Mouse (Mus musculus) MEL (cell line): ENCODE data around the gene Pard3b. TPM values are rescaled to one million over a fixed set of nuclear protein-coding genes. Genes with fewer than 3 reads are reported as not detected.

Source experiments
- DNase-seq: peaks from one replicate; pipeline ENCODE4 v3.0.0; 2011; ENCODE audit warnings: low read depth, low spot score
- H3K27ac ChIP-seq: 2 replicates; pipeline ENCODE4 v1.5.1; 2012; ENCODE audit warnings: low read depth, mild to moderate bottlenecking, control low read depth, low read length, moderate library complexity; ENCODE audit not compliant: control insufficient read depth
- H3K27me3 ChIP-seq, 2 experiments: fragments of 150-350 bp in 1 of 2; sonication (generic) in 1 of 2; 2 replicates each; pipeline ENCODE4 v1.6.1; 2012; ENCODE audit warnings: low read length in 2 of 2, mild to moderate bottlenecking in 2 of 2, improper control_type of control experiment in 1 of 2, moderate library complexity in 1 of 2; ENCODE audit not compliant: insufficient read depth in 2 of 2, control insufficient read depth in 1 of 2
- H3K36me3 ChIP-seq, 2 experiments: 2 replicates each; pipeline ENCODE4 v1.6.1; 2012 to 2014; ENCODE audit warnings: low read length in 2 of 2, improper control_type of control experiment in 1 of 2, inconsistent platforms in 1 of 2, mild to moderate bottlenecking in 1 of 2; ENCODE audit not compliant: insufficient read depth in 2 of 2, control insufficient read depth in 1 of 2
- H3K4me1 ChIP-seq, 2 experiments: fragments of 150-350 bp in 1 of 2; sonication (generic) in 1 of 2; 2 replicates each; pipeline ENCODE4 v1.6.1; 2012; ENCODE audit warnings: low read length in 2 of 2, improper control_type of control experiment in 1 of 2, mild to moderate bottlenecking in 1 of 2; ENCODE audit not compliant: insufficient read depth in 2 of 2, control insufficient read depth in 1 of 2
- H3K4me3 ChIP-seq, 2 experiments: fragments of 150-350 bp in 1 of 2; sonication (generic) in 1 of 2; 2 replicates each; pipeline ENCODE4 v1.5.1; 2012; ENCODE audit warnings: low read depth in 2 of 2, low read length in 2 of 2, mild to moderate bottlenecking in 2 of 2, moderate library complexity in 2 of 2, control low read depth in 1 of 2, improper control_type of control experiment in 1 of 2; ENCODE audit not compliant: control insufficient read depth in 1 of 2, insufficient read depth in 1 of 2
- H3K79me2 ChIP-seq: 2 replicates; pipeline ENCODE4 v1.6.1; 2012; ENCODE audit warnings: mild to moderate bottlenecking, low read length, moderate library complexity; ENCODE audit not compliant: control insufficient read depth, poor library complexity, insufficient read depth
- H3K9ac ChIP-seq: 2 replicates; pipeline ENCODE4 v1.6.1; 2012; ENCODE audit warnings: low read depth, mild to moderate bottlenecking, control low read depth, low read length, moderate library complexity; ENCODE audit not compliant: control insufficient read depth, poor library complexity, severe bottlenecking
- H3K9me3 ChIP-seq: fragments of 150-350 bp; sonication (generic); replicated peaks from 2 replicates; pipeline ENCODE4 v1.6.1; 2012; ENCODE audit warnings: mild to moderate bottlenecking, low read length, improper control_type of control experiment, moderate library complexity; ENCODE audit not compliant: insufficient read depth
- BHLHE40 ChIP-seq: IDR thresholded peaks from 2 replicates; pipeline ENCODE4 v1.6.1; 2012; ENCODE audit warnings: low read depth, mild to moderate bottlenecking, inconsistent platforms, low read length, improper control_type of control experiment, borderline replicate concordance
- CHD1 ChIP-seq: IDR thresholded peaks from 2 replicates; pipeline ENCODE4 v1.6.1; 2012; ENCODE audit warnings: low read depth, mild to moderate bottlenecking, inconsistent platforms, low read length, improper control_type of control experiment
- E2F4 ChIP-seq: IDR thresholded peaks from 2 replicates; pipeline ENCODE4 v1.6.1; 2011; ENCODE audit warnings: low read depth, low read length, improper control_type of control experiment, borderline replicate concordance
- ELF1 ChIP-seq: IDR thresholded peaks from 2 replicates; pipeline ENCODE4 v1.6.1; 2014; ENCODE audit warnings: low read depth, mild to moderate bottlenecking, inconsistent platforms, low read length, improper control_type of control experiment, moderate library complexity
- ETS1 ChIP-seq: IDR thresholded peaks from 2 replicates; pipeline ENCODE4 v1.6.1; 2012; ENCODE audit warnings: low read depth, mild to moderate bottlenecking, inconsistent platforms, low read length, improper control_type of control experiment, moderate library complexity
- GATA1 ChIP-seq: IDR thresholded peaks from 2 replicates; pipeline ENCODE4 v1.6.1; 2011; ENCODE audit warnings: low read depth, low read length, improper control_type of control experiment
- JUND ChIP-seq: IDR thresholded peaks from 2 replicates; pipeline ENCODE4 v1.6.1; 2011; ENCODE audit warnings: low read depth, mild to moderate bottlenecking, improper control_type of control experiment, low read length
- MAFK ChIP-seq: IDR thresholded peaks from 2 replicates; pipeline ENCODE4 v1.6.1; 2011; ENCODE audit warnings: low read depth, mild to moderate bottlenecking, low read length, improper control_type of control experiment, borderline replicate concordance
- MAX ChIP-seq: IDR thresholded peaks from 2 replicates; pipeline ENCODE4 v1.6.1; 2011; ENCODE audit warnings: low read length, improper control_type of control experiment
- MXI1 ChIP-seq: IDR thresholded peaks from 2 replicates; pipeline ENCODE4 v1.6.1; 2011; ENCODE audit warnings: mild to moderate bottlenecking, low read depth, low read length, improper control_type of control experiment
- MYB ChIP-seq: IDR thresholded peaks from 2 replicates; pipeline ENCODE4 v1.6.1; 2011; ENCODE audit warnings: mild to moderate bottlenecking, low read depth, low read length, improper control_type of control experiment
- NRF1 ChIP-seq: IDR thresholded peaks from 2 replicates; pipeline ENCODE4 v1.6.1; 2014; ENCODE audit warnings: low read depth, mild to moderate bottlenecking, inconsistent platforms, low read length, improper control_type of control experiment, moderate library complexity; ENCODE audit not compliant: poor library complexity, insufficient read depth, severe bottlenecking
- POLR2A ChIP-seq, 2 experiments: IDR thresholded peaks; 2 replicates each; pipeline ENCODE4 v1.6.1; 2011 to 2012; ENCODE audit warnings: low read length in 2 of 2, mild to moderate bottlenecking in 2 of 2, control low read depth in 1 of 2, improper control_type of control experiment in 1 of 2, low read depth in 1 of 2, moderate library complexity in 1 of 2; ENCODE audit not compliant: control insufficient read depth in 1 of 2, insufficient read depth in 1 of 2, poor library complexity in 1 of 2
- POLR2AphosphoS2 ChIP-seq: IDR thresholded peaks from 2 replicates; pipeline ENCODE4 v1.6.1; 2011; ENCODE audit warnings: low read length, improper control_type of control experiment
- RCOR1 ChIP-seq: IDR thresholded peaks from 2 replicates; pipeline ENCODE4 v1.6.1; 2012; ENCODE audit warnings: low read depth, mild to moderate bottlenecking, inconsistent platforms, low read length, improper control_type of control experiment
- SIN3A ChIP-seq: IDR thresholded peaks from 2 replicates; pipeline ENCODE4 v1.6.1; 2012; ENCODE audit warnings: low read length, improper control_type of control experiment, inconsistent platforms
- TAL1 ChIP-seq: IDR thresholded peaks from 2 replicates; pipeline ENCODE4 v1.6.1; 2012; ENCODE audit warnings: mild to moderate bottlenecking, inconsistent platforms, low read length, moderate library complexity, mixed read lengths
- TBP ChIP-seq: IDR thresholded peaks from 2 replicates; pipeline ENCODE4 v1.8.0; 2011; ENCODE audit warnings: low read depth, low read length, improper control_type of control experiment
- TCF12 ChIP-seq: IDR thresholded peaks from 2 replicates; pipeline ENCODE4 v1.6.1; 2014; ENCODE audit warnings: low read depth, mild to moderate bottlenecking, inconsistent platforms, low read length, improper control_type of control experiment, moderate library complexity
- USF2 ChIP-seq, 2 experiments: IDR thresholded peaks; 2 replicates each; pipeline ENCODE4 v1.6.1; 2011 to 2012; ENCODE audit warnings: improper control_type of control experiment in 2 of 2, low read length in 2 of 2, borderline replicate concordance in 1 of 2, inconsistent platforms in 1 of 2, low read depth in 1 of 2, mild to moderate bottlenecking in 1 of 2; ENCODE audit not compliant: insufficient read depth in 1 of 2
- ZC3H11A ChIP-seq: IDR thresholded peaks from 2 replicates; pipeline ENCODE4 v1.6.1; 2012; ENCODE audit warnings: low read depth, mild to moderate bottlenecking, inconsistent platforms, low read length, improper control_type of control experiment
- ZKSCAN1 ChIP-seq: IDR thresholded peaks from 2 replicates; pipeline ENCODE4 v1.6.1; 2012; ENCODE audit warnings: low read depth, mild to moderate bottlenecking, inconsistent platforms, low read length, improper control_type of control experiment, moderate library complexity
- polyA plus RNA-seq, 2 experiments: library from polyadenylated mRNA; stranded (reverse) in 1 of 2; unstranded in 1 of 2; fragments of >175 nt in 1 of 2; fragments of >200 nt in 1 of 2; gene quantifications; 2 replicates each; pipeline versions ENCODE4 v1.2.1 to v1.2.4; 2012; ENCODE audit warnings: low replicate concordance in 2 of 2, low read depth in 1 of 2; ENCODE audit not compliant: insufficient read length in 2 of 2, insufficient read depth in 1 of 2, missing spikeins in 1 of 2
- total RNA-seq: library from RNA; depleted of rRNA; stranded (reverse); fragments of 300-350 nt; gene quantifications from 2 replicates; pipeline ENCODE4 v1.2.3, GENCODE M21; 2012

Gene Pard3b
- total and polyA plus RNA-seq, 3 experiments: not detected

GRCm38 (mm10) chr1:61711523-61711922, 72.9 kb downstream of the Pard3b start:
- H3K4me1 ChIP-seq: no peaks in the 10 kb centered on the region
- no peak overlapping the region for H3K27ac ChIP-seq
- no peak for DNase-seq
- H3K9me3 ChIP-seq: no peaks in the 10 kb centered on the region
- H3K4me3 ChIP-seq: no peak overlapping the region
- H3K36me3 ChIP-seq: no peaks in the 10 kb centered on the region
- no peak for TF ChIP-seq TCF12
- TF ChIP-seq POLR2A (IDR thresholded peaks at IDR 0.05; ENCODE audit: control insufficient read depth in 1 of 2, insufficient read depth in 1 of 2, low read depth in 1 of 2, low read length in 2 of 2, poor library complexity in 1 of 2): no peak
- no peak for TF ChIP-seq JUND
- TF ChIP-seq ETS1: no peak
- no peak for TF ChIP-seq ZKSCAN1
- no peak for TF ChIP-seq USF2 (IDR thresholded peaks at IDR 0.05; ENCODE audit: borderline replicate concordance in 1 of 2, insufficient read depth in 1 of 2, low read depth in 1 of 2, low read length in 2 of 2)
- TF ChIP-seq SIN3A: no peak
- no peak for TF ChIP-seq MAX
- TF ChIP-seq, all 39 proteins: peak for 0
- H3K79me2 ChIP-seq: no peaks in the 10 kb centered on the region
- H3K9ac ChIP-seq: no peak overlapping the region
- H3K27me3 ChIP-seq: no peaks in the 10 kb centered on the region

- H3K36me3 ChIP-seq: no peaks in the 10 kb centered on the region
- H3K9me3 ChIP-seq: no peaks in the 10 kb centered on the region
- no peaks in the 10 kb centered on the region for H3K27me3 ChIP-seq
- no peak for TF ChIP-seq GATA1
- no peak for TF ChIP-seq TBP
- H3K79me2 ChIP-seq: no peaks in the 10 kb centered on the region
- no peak overlapping the region for H3K4me3 ChIP-seq
- H3K27ac ChIP-seq: no peak overlapping the region
- no peaks in the 10 kb centered on the region for H3K4me1 ChIP-seq
- no peak overlapping the region for H3K9ac ChIP-seq
- no peak for DNase-seq
Observed at GRCm38 (mm10) chr1:61729654-61730053, 91.0 kb downstream of the Pard3b start.

DNA sequence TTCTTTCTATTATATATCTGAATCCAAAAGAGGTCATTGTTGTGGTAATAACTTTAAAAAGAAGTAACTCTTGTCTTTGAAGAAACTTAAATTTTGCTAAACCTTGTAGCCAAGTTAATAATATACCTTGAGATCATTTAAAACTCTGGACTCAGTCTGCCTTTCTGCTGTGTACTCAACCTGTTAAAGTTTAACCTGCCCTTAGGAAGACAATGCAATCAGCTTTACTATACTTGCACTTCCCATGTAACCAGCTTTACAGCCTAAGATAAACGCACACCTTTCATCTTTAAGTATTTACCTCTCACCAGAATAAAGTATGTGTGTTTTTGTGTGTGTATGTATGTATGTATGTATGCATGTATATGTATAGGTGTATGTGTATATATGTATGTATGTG, 97.9 kb downstream of the Pard3b start:
- Histone ChIP-seq H3K4me1 (no peaks in the 10 kb centered on the region), H3K27ac (no peak overlapping the region), H3K9ac (no peak overlapping the region), H3K36me3 (no peaks in the 10 kb centered on the region), H3K79me2 (no peaks in the 10 kb centered on the region), H3K9me3 (no peaks in the 10 kb centered on the region), H3K4me3 (no peak overlapping the region), H3K27me3 (no peaks in the 10 kb centered on the region)
- DNase-seq: no peak
- no peak for TF ChIP-seq ZC3H11A
- TF ChIP-seq E2F4: no peak
- no peak for TF ChIP-seq MYB
- no peak for TF ChIP-seq GATA1
- no peak for TF ChIP-seq ETS1
- no peak for TF ChIP-seq MXI1
- no peak for TF ChIP-seq RCOR1
- no peak for TF ChIP-seq TBP
- TF ChIP-seq MAFK: no peak
- no peak for TF ChIP-seq BHLHE40
- TF ChIP-seq ELF1: no peak
- TF ChIP-seq POLR2AphosphoS2: no peak
- no peak for TF ChIP-seq NRF1
- TF ChIP-seq CHD1: no peak
- TF ChIP-seq TAL1: no peak
